In genomic region chr13:17805614-17805975, GRCm38 (mm10) we compare ENCODE assay signal across 8 mouse cellular contexts. TPM values are rescaled to one million over a fixed set of nuclear protein-coding genes. Genes with fewer than 3 reads are reported as not detected.
DNase-seq lines count a peak whose midpoint lies in the region; ATAC-seq and TF ChIP-seq lines count a peak whose summit lies in the region.

No protein-coding gene starts in this region.

- TF ChIP-seq POLR2A in testis, adult 2 months (IDR thresholded peaks at IDR 0.05; ENCODE audit: control insufficient read depth, low read depth, low read length): no peak

- H3K27me3 ChIP-seq in testis, adult 2 months (ENCODE audit: control insufficient read depth, insufficient read depth, low read length): no peaks in the 10 kb centered on the region
- H3K27me3 ChIP-seq in liver, embryonic 11.5 days (replicated peaks; ENCODE audit: control insufficient read depth, insufficient read depth, low read length): no peaks in the 10 kb centered on the region

- peaks cover 3% of the 10 kb centered on the region; the same call in 1 of the 2 replicates for H3K4me1 ChIP-seq in testis, adult 2 months (ENCODE audit: control insufficient read depth, insufficient read depth, low read length)
- peaks cover 5% of the 10 kb centered on the region; the same call in 1 of the 2 replicates for H3K4me1 ChIP-seq in liver, embryonic 11.5 days (replicated peaks; ENCODE audit: control insufficient read depth, insufficient read depth, low read length)

- no peak; the same call in 1 of the 2 replicates for ATAC-seq in liver, embryonic 11.5 days (replicated peaks; ENCODE audit: low FRiP score)

- H3K27ac ChIP-seq in gastrocnemius, adult 2 months: peak overlapping the region; percentile 98
- H3K27ac ChIP-seq in testis, adult 2 months (ENCODE audit: control insufficient read depth, insufficient read depth, low read depth, low read length): peak overlapping the region; percentile 74
- H3K27ac ChIP-seq in liver, embryonic 11.5 days (ENCODE audit: low read depth, low read length): peak overlapping the region; percentile 71

- DNase-seq in gastrocnemius, adult 2 months: no peak
- DNase-seq in gastrocnemius, postnatal 36 days: no peak
- DNase-seq in testis, postnatal 14 days (ENCODE audit: low spot score): no peak
- DNase-seq in liver, embryonic 11.5 days (ENCODE audit: low spot score): no peak
- no peak for DNase-seq in right cerebral cortex, postnatal 25 days
- DNase-seq in thymus, postnatal 25 days: no peak
- no peak for DNase-seq in frontal cortex, postnatal 36 days (ENCODE audit: low spot score in 2 of 2)

- under 1% methylated on average over 14 of the region's 14 CpGs for WGBS in liver, embryonic 11.5 days

- H3K36me3 ChIP-seq in testis, adult 2 months (ENCODE audit: control insufficient read depth, insufficient read depth, low read length): no peaks in the 10 kb centered on the region
- H3K36me3 ChIP-seq in liver, embryonic 11.5 days (ENCODE audit: control insufficient read depth, insufficient read depth, low read length): 0 out of 2 replicates have a peak, but pooled peaks cover 1% of the 10 kb centered on the region

- H3K4me3 ChIP-seq in gastrocnemius, adult 2 months: peak overlapping the region; percentile 99
- H3K4me3 ChIP-seq in testis, adult 2 months (ENCODE audit: control insufficient read depth, low read depth, low read length): peak overlapping the region; percentile 78
- peak overlapping the region; percentile 99 for H3K4me3 ChIP-seq in liver, embryonic 11.5 days (ENCODE audit: low read depth, low read length)

- intact Hi-C loops in gastrocnemius, adult 2 months (cut with DNase I): loop anchor here (2.0 to 5.0 kb wide), 2 partner anchors 111 to 137 kb away; partner anchors contain the start of genes Mplkip, Rala and Sugct
- intact Hi-C loops in gastrocnemius, postnatal 36 days (cut with DNase I): no loop called here

- no peaks in the 10 kb centered on the region for H3K9me3 ChIP-seq in liver, embryonic 11.5 days (ENCODE audit: control insufficient read depth, low read length)

- peak overlapping the region; percentile 78 for H3K4me2 ChIP-seq in liver, embryonic 11.5 days

- H3K9ac ChIP-seq in liver, embryonic 11.5 days (ENCODE audit: low read depth, low read length): peak overlapping the region; percentile 98

- no peak for TF ChIP-seq CTCF in gastrocnemius, adult 2 months (IDR thresholded peaks at IDR 0.05)
- TF ChIP-seq CTCF in testis, adult 2 months (IDR thresholded peaks at IDR 0.05; ENCODE audit: control insufficient read depth, insufficient read depth, insufficient replicate concordance, low read depth, low read length): no peak

RNA-seq across cellular contexts. Expression of gene Cdk13, which starts 0.7 kb away (rescaled TPM):
- 10 to 100 TPM; 19.0 to 23.0 TPM for total RNA-seq in gastrocnemius, adult 2 months (2021)
- 10 to 100 TPM; 13.1 to 20.7 TPM for total RNA-seq in gastrocnemius, postnatal 36 days (2021)
- polyA plus RNA-seq in testis, adult 2 months (2012; rRNA removed): 26.3 and 30.0 TPM in 2 replicates
- polyA plus RNA-seq in liver, embryonic 11.5 days (2014; fragmentation: Nextera tagmentation; extraction: Ambion mirVana): 13.2 and 15.9 TPM in 2 replicates
